Mouse (Mus musculus) cerebellum, adult 2 months (tissue): ENCODE data around the gene Ubiad1.

Source experiments
- CTCF ChIP-seq: fragments of 200-500 bp; IDR thresholded peaks from 2 replicates; pipeline ENCODE4 v1.5.1; 2011; ENCODE audit warnings: low read depth, mild to moderate bottlenecking, control low read depth, low read length, moderate library complexity, borderline replicate concordance; ENCODE audit not compliant: insufficient read depth
- POLR2A ChIP-seq: fragments of 200-500 bp; IDR thresholded peaks from 2 replicates; pipeline ENCODE4 v1.6.1; 2011; ENCODE audit warnings: low read length, control low read depth, borderline replicate concordance; ENCODE audit not compliant: insufficient read depth

DNA sequence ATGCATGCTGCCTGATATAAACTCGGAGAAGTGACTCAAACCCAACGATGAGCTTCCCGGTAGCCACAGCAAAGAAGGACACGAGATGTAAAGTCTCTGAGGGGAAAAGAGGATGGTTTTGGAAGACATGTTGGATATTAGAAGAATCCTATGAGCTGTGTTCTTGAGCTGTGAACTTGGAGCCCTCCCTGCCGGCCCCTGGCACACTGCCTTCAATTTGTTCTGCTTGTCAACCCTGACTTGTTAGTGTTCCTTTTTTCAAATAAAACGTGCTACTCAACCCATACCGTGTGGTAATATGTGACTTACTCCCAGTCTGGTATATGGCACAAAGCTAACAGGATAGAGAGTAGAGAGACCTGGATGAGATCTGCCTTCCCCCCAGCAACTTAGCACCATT is 59.3 kb downstream of the Ubiad1 start:
- TF ChIP-seq CTCF (no peak), POLR2A (no peak)
